Mouse (Mus musculus) CD4-positive, CD25-positive, alpha-beta regulatory T cell, adult 4 months (primary cell): ENCODE data around the gene Tcf12. TPM values are rescaled to one million over a fixed set of nuclear protein-coding genes. Genes with fewer than 3 reads are reported as not detected.

Experiments
- ATAC-seq: one replicate; pipeline ENCODE4 v1.8.0; 2017
- polyA plus RNA-seq, 2 experiments: library from polyadenylated mRNA; unstranded; fragments of 100-300 nt; shearing (Covaris generic); gene quantifications; one replicate each; pipeline ENCODE4 v1.2.1; 2017

Gene Tcf12
- 10 to 100 TPM; 33.8 to 39.6 TPM for polyA plus RNA-seq

DNA sequence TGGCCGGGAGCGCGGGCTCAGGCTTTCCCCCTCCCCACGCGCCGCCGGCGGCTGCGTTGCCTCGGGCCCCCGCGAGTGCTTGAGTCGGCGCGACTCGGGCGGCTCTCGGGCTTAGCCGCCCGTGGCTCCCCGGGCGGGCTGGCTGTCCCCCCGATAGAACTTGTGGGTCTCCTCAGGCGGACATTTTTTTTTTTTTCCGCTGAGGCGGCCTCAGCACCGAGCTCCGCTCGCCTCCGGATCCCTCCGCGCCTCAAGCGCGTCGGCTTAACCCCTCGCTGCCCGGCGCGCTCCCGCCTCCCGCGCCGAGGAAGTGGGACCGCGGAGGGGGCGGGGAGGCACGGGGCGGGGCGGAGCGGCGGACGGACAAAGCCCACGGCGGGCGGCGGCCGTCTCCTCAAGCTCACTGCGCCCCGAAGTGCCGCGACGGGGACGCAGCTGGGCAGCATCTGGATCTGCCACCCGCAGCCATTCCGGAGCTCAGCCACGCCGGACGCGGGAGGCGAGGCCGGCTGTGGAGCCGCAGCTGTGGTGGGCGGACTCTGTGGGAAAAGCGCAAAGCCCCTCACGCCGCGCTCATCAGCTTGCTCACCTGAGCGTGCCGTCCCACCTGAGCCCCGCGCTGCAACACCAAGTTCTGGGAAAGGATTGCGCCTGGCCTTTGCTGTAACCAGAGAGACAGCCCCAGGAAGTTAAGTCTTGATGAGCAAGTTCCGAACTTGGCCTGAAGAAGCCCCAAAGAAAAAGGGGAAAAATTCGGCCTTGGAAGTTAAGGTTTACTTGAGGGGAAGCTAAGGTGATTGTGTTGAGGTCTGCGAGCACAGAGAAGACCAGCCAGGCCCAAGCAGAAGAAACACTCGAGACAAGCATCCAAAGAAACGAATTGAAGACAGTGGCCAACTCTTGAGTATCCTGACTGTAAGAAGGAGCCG lies at the start of gene Tcf12:
Gene Tcf12 (minus strand): TSS at position 250 of the 929 bp plus-strand sequence.
- peak; percentile 73 for ATAC-seq

- no peak for ATAC-seq
Observed at GRCm38 (mm10) chr9:72158392-72158791, 46.7 kb upstream of the Tcf12 start.

DNA sequence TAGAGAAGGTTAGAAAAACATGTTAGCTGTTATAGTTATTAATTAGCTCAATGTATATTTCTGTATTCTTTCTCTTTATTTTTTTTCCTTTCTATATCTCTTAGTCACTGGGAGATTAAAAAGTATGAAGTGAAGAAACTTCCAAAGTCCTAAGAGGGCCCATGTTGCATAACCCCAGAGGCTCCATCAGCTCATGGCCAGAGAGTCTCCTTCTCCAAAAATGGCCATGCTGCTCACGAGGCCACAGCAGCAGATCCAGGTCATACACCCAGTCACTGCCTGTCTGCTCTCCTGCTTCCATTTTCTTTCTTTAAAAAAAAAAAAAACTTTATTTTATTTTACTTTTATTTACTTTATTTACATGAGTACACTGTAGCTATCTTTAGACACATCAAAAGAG lies 45.4 kb upstream of the Tcf12 start:
- ATAC-seq = no peak

GRCm38 (mm10) chr9:72155250-72156138 lies 43.8 kb upstream of the Tcf12 start:
- no peak for ATAC-seq

DNA sequence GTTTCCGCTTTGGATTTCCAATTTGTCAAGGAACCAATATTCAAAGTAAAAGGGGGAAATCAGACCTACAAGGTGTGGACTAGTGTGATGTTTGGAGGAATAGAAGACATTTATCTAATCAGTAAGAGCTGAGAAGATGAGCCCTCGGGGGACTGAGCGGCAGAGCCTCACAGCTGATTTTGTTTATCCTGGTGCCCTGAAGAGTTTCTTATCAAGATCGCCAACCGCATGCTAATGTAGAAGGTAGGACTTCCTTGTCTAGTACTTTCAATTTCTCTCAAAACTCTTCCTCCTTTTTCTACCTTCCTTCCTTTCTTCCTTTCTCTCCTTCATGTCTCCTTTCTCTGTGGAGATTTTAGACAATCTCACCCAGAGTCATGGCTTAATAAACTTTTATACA lies 32.5 kb upstream of the Tcf12 start:
- ATAC-seq = no peak

DNA sequence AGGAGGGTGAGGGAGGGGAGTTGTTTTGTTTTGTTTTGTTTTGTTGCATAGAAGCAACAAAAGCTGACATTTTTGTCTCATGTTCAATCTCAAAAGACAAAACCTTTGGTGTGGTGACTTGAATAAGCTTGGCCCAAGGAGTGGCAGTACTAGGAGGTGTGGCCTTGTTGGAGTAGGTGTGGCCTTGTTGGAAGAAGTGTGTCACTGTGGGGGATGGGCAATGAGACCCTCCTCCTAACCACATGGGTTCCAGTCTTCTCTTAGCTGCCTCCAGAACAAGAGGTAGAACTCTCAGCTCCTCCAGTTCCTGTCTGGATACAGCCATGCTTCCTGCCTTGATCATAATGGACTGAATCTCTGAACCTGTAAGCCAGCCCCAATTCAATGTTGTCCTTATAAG lies 26.2 kb upstream of the Tcf12 start:
- no peak for ATAC-seq

DNA sequence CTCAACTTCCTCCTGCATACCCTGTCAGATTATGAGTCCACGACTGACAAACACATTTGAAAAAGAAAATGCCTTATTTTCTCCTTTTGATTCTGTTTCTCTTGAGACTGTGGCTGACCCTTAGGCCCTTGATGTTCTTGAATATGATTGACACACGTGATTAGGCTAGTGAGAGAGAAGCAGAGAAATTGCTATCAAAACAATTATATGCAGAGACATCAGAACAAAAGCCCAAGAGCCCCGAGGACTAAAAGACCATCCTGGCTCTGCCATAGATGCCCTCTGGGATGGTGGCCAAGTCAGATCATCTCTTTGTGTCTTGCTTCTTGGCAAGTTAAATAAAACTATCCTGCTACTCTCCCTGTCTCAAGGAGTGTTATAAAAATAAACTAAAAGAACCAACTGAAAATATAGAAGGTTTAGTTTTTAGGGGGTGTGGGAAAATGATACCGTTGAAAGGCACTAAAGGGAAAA lies 22.1 kb upstream of the Tcf12 start:
- ATAC-seq = no peak

- peak; percentile 76 for ATAC-seq
Observed at GRCm38 (mm10) chr9:72133089-72133771, 21.6 kb upstream of the Tcf12 start.

DNA sequence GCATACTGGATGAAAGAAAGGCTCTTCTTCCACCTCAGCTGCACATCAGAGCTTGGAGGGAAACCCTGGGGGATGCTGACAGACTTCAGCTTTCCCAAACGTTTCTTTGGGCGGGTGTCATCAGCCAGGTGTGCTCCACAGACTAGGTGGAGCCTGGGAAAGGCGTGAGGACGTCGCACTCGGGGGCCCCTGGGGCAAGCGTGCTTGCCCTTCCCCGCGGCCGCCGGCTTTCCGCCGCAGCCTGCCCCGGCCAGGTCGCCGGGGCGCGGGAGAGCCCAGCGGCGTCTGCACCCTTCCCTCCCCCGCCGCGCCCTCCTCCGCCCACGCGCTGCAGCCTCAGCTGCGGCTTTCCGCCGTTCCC lies 21.0 kb upstream of the Tcf12 start:
- ATAC-seq = peak; percentile 65

DNA sequence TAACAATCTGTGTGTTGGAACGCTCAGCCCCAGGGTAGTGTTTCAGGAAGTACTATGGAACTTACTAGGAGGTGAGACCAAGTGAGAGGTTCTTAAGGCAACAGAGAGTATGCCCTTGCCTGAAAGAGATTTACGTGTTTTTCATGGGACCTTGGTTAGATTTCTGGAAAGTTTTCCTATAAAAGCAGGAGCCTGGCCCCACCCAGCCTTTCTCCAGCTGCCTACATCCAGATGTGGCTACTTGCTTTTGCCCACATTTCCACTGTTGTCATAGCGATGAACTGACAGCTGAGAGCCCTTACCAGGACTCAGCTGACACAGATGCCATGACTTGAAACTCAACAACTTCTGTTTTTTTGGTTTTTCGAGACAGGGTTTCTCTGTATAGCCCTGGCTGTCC lies 18.2 kb upstream of the Tcf12 start:
- ATAC-seq = no peak

- no peak for ATAC-seq
Observed at GRCm38 (mm10) chr9:72125442-72125841, 13.8 kb upstream of the Tcf12 start.

GRCm38 (mm10) chr9:72118490-72118889 lies 6.8 kb upstream of the Tcf12 start:
- no peak for ATAC-seq

DNA sequence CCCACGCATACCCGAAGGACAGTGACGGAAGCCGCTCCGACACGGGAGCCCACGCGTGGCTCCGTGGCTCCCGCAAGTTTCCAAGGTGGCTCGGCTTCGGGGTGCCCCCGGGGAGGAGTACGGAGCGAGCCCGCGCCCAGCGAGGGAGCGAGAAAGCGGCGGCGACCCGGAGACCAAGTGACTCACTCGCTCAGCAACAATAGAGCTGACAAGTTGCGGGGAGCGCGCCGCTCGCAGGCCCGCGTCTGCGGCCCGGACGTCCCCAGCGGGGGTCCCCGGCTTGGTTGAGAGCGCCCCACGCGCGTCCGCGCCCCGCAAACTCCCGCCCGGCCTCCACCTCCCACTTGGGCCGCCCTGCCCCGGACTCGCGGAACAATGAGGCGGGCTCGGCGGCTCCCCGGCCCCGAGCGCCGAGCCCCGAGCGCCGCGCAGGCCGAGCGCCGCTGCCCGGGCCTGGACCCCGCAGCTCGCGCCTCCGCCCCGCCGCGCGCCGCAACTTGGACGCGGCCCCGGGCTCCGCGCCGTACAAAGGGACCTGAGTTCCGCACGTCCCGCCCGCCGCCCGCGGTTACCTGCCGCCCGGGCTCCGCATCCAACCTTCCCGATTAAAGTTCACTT lies 558 bp downstream of the Tcf12 start:
- peak; percentile 68 for ATAC-seq

- ATAC-seq = peak; percentile 27
Observed at GRCm38 (mm10) chr9:72110627-72111003, 1.1 kb downstream of the Tcf12 start.

DNA sequence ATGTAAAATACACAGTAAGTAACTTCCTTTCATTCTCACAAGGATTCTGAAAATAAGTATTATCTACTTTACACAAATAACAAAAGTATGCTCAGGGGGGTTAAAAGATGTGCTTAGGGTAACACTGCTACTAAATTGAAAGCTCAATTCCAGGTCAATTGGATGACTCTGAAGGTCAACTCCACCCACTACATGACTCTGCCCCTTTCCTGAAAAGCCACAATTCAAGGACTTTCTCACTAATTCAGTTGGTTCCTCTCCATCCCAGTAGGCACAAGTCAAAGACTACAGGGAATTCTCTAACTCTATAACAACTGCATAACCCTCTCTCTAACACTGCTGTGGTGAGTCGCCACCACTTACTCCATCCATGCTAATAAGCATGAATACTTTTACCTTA lies 8.2 kb downstream of the Tcf12 start:
- ATAC-seq = no peak

DNA sequence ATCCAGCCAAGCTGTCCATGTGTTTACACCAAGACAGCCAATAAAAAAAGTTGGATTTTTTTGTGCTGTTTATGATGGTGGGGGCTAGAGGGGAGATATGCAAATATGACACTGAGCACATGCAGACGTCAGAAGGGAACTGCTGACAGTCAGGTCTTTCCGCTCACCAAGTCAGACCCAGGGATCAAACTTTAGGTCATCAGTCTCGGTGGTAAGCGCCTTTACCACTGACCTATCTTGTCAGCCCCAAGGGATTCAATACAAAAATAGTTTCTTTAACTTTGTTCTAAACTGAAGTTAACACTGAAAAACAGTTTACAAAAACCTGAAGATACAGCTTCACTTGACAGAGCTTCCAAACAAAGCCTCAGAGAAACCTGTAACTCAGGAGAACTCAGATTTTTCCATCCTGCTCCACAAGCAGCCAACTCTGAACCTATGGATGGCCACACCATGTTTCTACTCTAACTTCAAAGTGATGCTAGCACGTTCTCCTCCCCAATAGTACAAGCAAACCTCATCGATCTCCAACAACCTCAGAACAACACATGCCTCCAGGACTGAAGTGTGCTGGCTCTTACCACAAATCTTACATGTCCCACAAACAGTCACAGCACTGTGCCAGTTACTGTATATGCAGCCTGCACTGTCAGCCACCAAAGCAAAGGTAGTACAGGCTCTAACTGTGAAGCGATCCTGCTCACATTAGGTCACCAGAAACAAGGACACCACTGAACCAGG lies 11.6 kb downstream of the Tcf12 start:
- no peak for ATAC-seq

DNA sequence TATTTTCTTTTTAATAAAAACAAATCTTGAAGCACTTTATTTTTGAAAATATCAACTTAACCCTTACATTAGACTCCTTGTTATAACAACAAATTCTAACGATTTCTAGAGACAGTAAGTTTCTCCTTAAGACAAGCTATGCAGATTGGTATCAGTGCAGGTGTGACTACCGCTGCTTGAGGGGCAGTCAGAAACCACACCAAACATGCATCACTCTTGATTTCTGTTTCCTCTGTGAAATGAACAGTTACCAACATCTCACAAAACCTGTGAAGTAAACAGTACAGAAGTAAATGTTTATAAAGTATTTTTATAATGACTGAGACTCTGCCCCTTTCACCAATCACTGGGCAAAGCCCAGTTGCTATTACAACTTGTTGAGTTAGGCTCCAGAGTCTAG lies 13.6 kb downstream of the Tcf12 start:
- peak; percentile 39 for ATAC-seq

DNA sequence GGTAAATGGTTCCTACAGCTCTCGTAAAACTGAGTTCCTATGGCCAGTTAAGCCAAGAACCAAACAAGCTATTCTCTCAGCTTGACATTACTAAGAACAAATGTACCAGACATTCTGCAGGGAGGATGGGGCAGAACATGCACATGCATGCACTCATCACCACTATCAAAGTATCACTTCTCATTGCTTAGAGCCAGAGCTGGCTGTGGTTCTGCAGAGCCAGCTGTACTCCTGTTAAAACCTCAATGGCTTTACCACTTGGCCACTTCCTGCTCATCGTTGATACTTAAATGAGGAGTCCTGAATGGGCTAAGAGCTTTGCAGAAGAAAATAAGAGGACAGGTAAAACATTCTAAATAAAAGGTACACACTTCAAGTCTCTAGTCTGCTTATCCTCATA lies 14.6 kb downstream of the Tcf12 start:
- ATAC-seq = peak; percentile 74

GRCm38 (mm10) chr9:72094675-72095074 lies 17.0 kb downstream of the Tcf12 start:
- no peak for ATAC-seq

- ATAC-seq = no peak
Observed at GRCm38 (mm10) chr9:72092191-72092590, 19.5 kb downstream of the Tcf12 start.

GRCm38 (mm10) chr9:72088893-72089611 lies 22.6 kb downstream of the Tcf12 start:
- ATAC-seq = no peak
